Mouse (Mus musculus) embryonic facial prominence, embryonic 14.5 days (tissue): ENCODE results near the gene Vangl1. TPM values are rescaled to one million over a fixed set of nuclear protein-coding genes. Genes with fewer than 3 reads are reported as not detected.

ENCODE experiments used
- ATAC-seq: fragments of 200-750 bp; cut with Nextera tagmentation; 2 replicates; pipeline ENCODE4 v1.8.0; 2017; ENCODE audit warnings: low read depth, moderate number of reproducible peaks, moderate TSS enrichment
- DNase-seq: peaks from one replicate; pipeline ENCODE4 v3.0.0-alpha.2; 2015; ENCODE audit warnings: low spot score
- H3K27ac ChIP-seq: fragments of 300-500 bp; sonication (generic); replicated peaks from 2 replicates; pipeline ENCODE4 v1.5.1; 2014; ENCODE audit warnings: low read depth, mild to moderate bottlenecking, low read length, moderate library complexity
- H3K27me3 ChIP-seq: fragments of 300-500 bp; sonication (generic); replicated peaks from 2 replicates; pipeline ENCODE4 v1.6.1; 2014; ENCODE audit warnings: low read length; ENCODE audit not compliant: control insufficient read depth, insufficient read depth
- H3K36me3 ChIP-seq: fragments of 300-500 bp; sonication (generic); 2 replicates; pipeline ENCODE4 v1.6.1; 2014; ENCODE audit warnings: low read length, mixed read lengths; ENCODE audit not compliant: control insufficient read depth, insufficient read depth
- H3K4me1 ChIP-seq: fragments of 300-500 bp; sonication (generic); 2 replicates; pipeline ENCODE4 v1.6.1; 2014; ENCODE audit warnings: antibody characterized with exemption, low read length; ENCODE audit not compliant: control insufficient read depth, insufficient read depth
- H3K4me2 ChIP-seq: fragments of 300-500 bp; sonication (generic); 2 replicates; pipeline ENCODE4 v1.6.1; 2014; ENCODE audit warnings: low read depth, mild to moderate bottlenecking, low read length, moderate library complexity, mixed read lengths
- H3K4me3 ChIP-seq: fragments of 300-500 bp; sonication (generic); 2 replicates; pipeline ENCODE4 v1.5.1; 2014; ENCODE audit warnings: low read depth, mild to moderate bottlenecking, low read length
- H3K9ac ChIP-seq: fragments of 300-500 bp; sonication (generic); 2 replicates; pipeline ENCODE4 v1.6.1; 2014; ENCODE audit warnings: low read depth, mild to moderate bottlenecking, low read length, moderate library complexity, mixed read lengths
- H3K9me3 ChIP-seq: fragments of 300-500 bp; sonication (generic); 2 replicates; pipeline ENCODE4 v1.6.1; 2016; ENCODE audit warnings: low read length; ENCODE audit not compliant: control insufficient read depth
- WGBS: fragments of 180-500 bp; shearing (Covaris S2); extraction: QIAGEN DNeasy Blood & Tissue Kit; methylation state at CpG from one replicate; pipeline ENCODE4 v1.1.7; 2014; 5-methylcytosine and 5-hydroxymethylcytosine counted together
- polyA plus RNA-seq: library from polyadenylated mRNA; unstranded; fragments of >200 nt; fragmentation: Nextera tagmentation; extraction: Ambion mirVana; gene quantifications from 2 replicates; pipeline ENCODE4 v1.2.1, GENCODE M21; 2014

The Vangl1 gene
- polyA plus RNA-seq, 1 experiment from 2014 or later, result 20.8 TPM

DNA sequence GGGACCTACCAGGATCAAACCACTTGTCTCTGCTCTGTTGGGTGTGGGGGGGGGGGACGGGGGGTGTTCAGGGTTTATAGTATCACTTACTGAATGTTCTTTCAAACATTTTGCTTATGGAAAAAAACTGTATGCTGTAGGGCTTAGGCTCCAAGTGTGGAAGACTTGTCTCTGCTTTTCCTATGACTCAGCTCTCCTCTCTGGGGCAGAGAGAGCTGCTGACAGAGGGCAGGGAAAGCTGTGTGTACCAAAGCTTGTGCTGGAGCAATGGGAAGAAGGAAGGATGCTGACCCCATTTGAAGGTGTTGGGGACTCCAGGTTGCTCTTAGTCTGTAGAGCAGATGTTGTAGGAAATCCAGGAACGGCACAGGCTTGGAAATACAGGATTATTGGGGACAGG, 63.0 kb downstream of the Vangl1 start:
- H3K4me2 ChIP-seq, result no peak overlapping the region
- H3K9ac ChIP-seq, result no peak overlapping the region
- no peaks in the 10 kb centered on the region for H3K36me3 ChIP-seq
- H3K27ac ChIP-seq, result no peak overlapping the region
- no peaks in the 10 kb centered on the region for H3K9me3 ChIP-seq
- no peaks in the 10 kb centered on the region for H3K27me3 ChIP-seq
- DNase-seq (no peak), ATAC-seq (no peak)
- no peaks in the 10 kb centered on the region for H3K4me1 ChIP-seq
- no peak overlapping the region for H3K4me3 ChIP-seq
- WGBS, result 73% methylated on average over 2 of the region's 2 CpGs

DNA sequence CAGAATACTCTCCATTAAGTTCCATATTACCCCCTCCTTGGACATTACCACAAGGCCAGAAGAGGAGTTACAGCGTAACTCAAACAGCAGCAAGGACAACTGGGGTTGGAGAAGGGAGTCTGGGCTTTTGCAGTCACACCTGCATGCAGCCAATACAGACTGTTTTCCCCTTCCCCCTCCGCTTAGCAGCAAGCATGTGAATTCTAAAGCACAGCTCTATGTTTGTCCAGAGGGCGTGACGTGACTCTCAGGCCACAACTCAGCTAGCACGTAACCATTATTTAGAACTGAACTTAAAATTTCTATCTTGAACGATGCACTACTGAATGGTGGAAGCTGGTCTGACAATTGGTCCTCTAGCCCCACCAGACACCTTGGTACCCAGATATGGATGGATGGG, 63.9 kb downstream of the Vangl1 start:
- Histone ChIP-seq H3K4me2 (no peak overlapping the region), H3K9me3 (no peaks in the 10 kb centered on the region), H3K4me3 (no peak overlapping the region), H3K27ac (no peak overlapping the region), H3K4me1 (peaks cover 5% of the 10 kb centered on the region), H3K27me3 (no peaks in the 10 kb centered on the region), H3K9ac (no peak overlapping the region), H3K36me3 (no peaks in the 10 kb centered on the region)
- ATAC-seq (no peak), DNase-seq (no peak)
- 84% methylated on average over 6 of the region's 6 CpGs for WGBS

DNA sequence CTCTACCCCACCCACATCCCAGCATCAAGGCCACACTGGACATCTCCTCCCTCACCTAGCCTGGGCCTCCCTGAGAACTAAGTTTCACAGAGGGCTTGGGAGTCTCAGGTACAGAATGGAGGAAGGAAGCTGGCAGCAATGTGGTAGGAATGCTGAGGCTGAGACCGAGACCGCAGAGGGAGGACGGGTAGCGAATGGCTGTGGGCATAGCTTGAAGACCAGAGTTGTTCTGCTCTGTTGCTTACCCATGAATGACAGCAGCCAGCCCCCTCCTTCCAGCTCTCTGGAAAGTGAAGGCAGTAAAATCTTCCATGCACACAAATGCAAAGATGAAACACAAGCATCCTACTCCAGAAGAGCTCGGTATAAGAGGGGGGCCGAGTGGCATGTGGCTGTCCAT, 65.6 kb downstream of the Vangl1 start:
- Histone ChIP-seq H3K9ac (no peak overlapping the region), H3K36me3 (no peaks in the 10 kb centered on the region), H3K27ac (no peak overlapping the region), H3K4me2 (no peak overlapping the region), H3K4me3 (no peak overlapping the region), H3K27me3 (no peaks in the 10 kb centered on the region), H3K9me3 (no peaks in the 10 kb centered on the region), H3K4me1 (peaks cover 8% of the 10 kb centered on the region)
- no peak for ATAC-seq
- WGBS, result 76% methylated on average over 6 of the region's 6 CpGs
- no peak for DNase-seq

DNA sequence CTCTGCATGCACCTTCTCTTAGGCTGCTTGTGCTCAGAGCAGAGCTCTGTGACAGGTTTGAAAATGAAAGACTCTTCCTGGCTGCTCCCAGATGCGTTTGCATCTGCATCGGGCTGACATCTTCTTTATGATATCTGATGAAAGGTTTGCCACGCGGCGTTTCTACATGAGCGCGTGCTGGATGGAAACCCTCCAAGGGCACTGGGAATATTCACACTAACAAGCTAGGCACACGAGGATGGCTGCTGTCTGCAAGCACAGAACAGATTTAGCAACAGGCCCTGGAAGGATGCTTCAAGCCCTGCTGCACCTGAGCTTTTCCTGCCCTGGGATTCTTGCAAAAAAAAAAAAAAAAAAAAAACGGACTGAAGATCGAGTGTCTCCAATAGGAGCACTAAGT, 67.3 kb downstream of the Vangl1 start:
- Histone ChIP-seq H3K9ac (no peak overlapping the region), H3K27me3 (no peaks in the 10 kb centered on the region), H3K4me1 (peaks cover 8% of the 10 kb centered on the region), H3K4me3 (no peak overlapping the region), H3K4me2 (no peak overlapping the region), H3K36me3 (no peaks in the 10 kb centered on the region), H3K27ac (no peak overlapping the region), H3K9me3 (no peaks in the 10 kb centered on the region)
- 62% methylated on average over 10 of the region's 10 CpGs for WGBS
- no peak for DNase-seq
- no peak for ATAC-seq

DNA sequence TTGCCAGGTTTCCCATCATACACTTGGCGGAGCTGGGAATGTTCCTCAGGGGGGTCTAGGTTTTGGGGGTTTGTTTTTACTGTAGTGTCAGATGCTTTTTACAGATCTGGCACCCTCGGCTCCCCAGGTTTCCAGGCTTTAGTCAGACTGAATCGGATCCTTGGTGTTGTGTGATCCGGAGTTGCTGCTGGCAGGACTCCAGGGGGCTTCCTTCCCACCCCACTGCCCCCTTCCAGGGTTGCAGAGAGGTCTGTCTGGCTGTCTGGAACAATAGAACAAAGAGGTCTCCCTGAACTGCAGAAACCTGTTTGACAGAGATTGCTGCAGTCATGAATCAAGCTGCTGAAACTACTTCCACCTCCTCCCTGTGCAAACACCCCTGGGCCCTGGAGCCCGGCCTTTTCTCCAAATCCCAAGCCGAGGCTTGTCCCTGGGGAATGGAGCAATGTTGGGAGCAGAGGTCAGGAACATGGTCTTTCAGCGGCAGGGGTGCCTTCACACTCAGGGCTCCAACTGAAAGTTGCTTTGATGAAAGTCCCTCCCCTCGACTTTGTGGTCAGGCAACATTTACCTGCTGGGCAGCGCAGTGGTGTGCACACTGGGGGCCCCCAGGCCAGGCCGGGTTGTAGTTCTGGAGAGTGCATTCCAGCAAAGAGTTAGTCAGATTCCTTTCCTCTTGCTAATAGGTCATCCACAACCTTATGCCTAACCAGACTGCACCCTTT, 68.9 kb downstream of the Vangl1 start:
- Histone ChIP-seq H3K4me3 (no peak overlapping the region), H3K36me3 (no peaks in the 10 kb centered on the region), H3K9ac (peak overlapping the region; percentile 28), H3K4me1 (peaks cover 8% of the 10 kb centered on the region), H3K4me2 (peak overlapping the region; percentile 9; the same call in 1 of the 2 replicates), H3K27me3 (no peaks in the 10 kb centered on the region), H3K27ac (peak overlapping the region; percentile 62), H3K9me3 (no peaks in the 10 kb centered on the region)
- DNase-seq (peak; percentile 85), ATAC-seq (peak; percentile 92)
- 17% methylated on average over 10 of the region's 10 CpGs for WGBS

DNA sequence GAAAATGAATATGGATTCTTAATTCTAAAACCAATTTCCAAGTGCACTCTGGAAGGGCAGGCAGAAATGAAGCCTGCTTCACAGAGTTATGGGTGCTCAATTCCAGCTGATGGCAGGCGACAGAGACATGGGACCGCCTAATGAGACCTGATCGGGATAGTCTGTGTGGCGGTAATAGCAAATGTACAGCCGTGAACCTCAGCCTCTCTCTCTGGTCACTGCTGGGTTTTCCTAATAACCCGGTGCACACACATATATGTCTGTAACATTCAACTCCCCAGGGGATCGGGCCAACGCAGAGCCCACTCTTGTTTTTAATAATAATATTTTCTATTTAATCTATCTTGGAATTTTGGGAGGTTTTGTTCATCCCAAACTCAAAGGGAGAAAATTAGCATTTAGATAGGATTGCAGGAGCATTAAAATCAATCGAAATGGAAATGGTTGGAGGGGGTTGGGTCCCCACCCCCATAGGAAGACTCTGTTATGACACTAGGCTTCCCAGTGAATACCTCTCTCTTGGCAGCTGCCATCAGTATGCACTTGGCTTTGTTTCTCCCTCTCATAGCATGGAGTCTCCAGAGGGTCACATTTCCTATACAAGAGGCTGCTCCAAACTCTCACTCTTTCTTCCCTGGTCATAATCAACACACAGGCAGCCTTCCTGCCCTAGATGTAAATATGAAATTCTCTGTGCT, 72.7 kb downstream of the Vangl1 start:
- Histone ChIP-seq H3K9me3 (no peaks in the 10 kb centered on the region), H3K27me3 (no peaks in the 10 kb centered on the region), H3K4me1 (peaks cover 8% of the 10 kb centered on the region), H3K4me3 (no peak overlapping the region), H3K36me3 (no peaks in the 10 kb centered on the region), H3K9ac (no peak overlapping the region), H3K27ac (no peak overlapping the region), H3K4me2 (no peak overlapping the region)
- ATAC-seq (no peak), DNase-seq (no peak)
- WGBS, result 86% methylated on average over 9 of the region's 9 CpGs

DNA sequence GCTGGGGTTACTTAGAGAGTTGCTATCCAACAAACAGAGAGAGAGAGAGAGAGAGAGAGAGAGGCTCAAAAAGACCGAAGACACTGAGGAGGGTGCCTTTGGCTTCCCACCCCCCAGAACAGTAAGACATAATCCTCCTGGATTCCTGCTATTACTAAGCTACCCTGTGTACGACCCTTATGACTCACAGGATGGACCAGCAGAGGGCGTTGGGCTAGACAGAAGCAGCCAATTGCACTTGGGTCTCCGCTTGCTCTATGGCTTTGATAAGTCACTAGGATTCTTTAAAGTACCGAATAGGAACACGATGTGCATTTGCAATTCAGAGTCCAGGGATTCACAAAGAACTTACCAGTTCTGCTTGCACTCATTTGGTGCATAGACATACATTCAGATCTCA, 74.0 kb downstream of the Vangl1 start:
- DNase-seq (no peak), ATAC-seq (no peak)
- no peak overlapping the region for H3K27ac ChIP-seq
- no peaks in the 10 kb centered on the region for H3K9me3 ChIP-seq
- H3K36me3 ChIP-seq, result no peaks in the 10 kb centered on the region
- peaks cover 2% of the 10 kb centered on the region for H3K4me1 ChIP-seq
- H3K9ac ChIP-seq, result no peak overlapping the region
- WGBS, result 66% methylated on average over 6 of the region's 6 CpGs
- H3K27me3 ChIP-seq, result no peaks in the 10 kb centered on the region
- no peak overlapping the region for H3K4me2 ChIP-seq
- H3K4me3 ChIP-seq, result no peak overlapping the region

DNA sequence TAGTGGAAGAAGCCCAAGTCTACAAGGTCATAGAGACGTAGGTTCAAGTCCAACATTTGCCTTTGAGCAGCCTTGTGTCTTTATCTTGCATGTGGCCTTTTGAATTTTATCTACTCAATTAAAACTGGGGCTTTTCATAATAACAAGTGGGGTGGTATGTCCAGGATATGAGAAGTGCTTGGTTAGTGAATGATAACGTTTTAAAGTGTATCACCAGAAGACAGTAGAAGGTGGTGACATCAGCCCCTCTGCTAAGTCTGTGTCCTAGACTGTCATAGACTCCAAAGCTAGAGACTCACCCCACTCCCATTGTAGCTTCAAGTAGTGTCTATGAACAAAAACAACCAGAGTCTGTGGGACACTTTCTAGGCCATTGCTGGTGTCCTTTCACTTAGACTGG, 76.3 kb downstream of the Vangl1 start:
- no peak for DNase-seq
- 89% methylated on average over 2 of the region's 2 CpGs for WGBS

DNA sequence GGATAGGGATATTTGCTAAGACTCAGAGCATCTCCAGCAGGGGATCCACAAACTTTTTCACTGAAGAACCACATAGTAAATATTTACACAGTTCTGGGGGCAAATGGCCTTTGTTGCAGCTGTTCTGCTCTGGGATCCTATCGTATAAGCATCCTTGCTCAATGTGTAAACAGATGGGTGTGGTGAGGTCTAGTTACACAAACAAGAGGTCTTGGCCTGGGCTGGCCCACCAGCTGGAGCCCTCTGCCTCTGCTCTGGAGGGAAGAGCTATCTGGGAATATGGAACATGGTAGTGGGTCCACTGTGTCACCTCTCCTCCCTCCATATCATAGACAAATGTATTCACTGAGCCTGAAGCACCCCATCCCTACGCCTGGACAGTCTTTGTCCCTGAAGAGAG, 77.4 kb downstream of the Vangl1 start:
- Histone ChIP-seq H3K4me2 (no peak overlapping the region), H3K27ac (no peak overlapping the region), H3K9me3 (no peaks in the 10 kb centered on the region), H3K4me1 (no peaks in the 10 kb centered on the region), H3K27me3 (no peaks in the 10 kb centered on the region), H3K36me3 (no peaks in the 10 kb centered on the region), H3K9ac (no peak overlapping the region), H3K4me3 (no peak overlapping the region)
- 76% methylated on average over 2 of the region's 2 CpGs for WGBS
- no peak for DNase-seq
- ATAC-seq, result no peak

More for the DNA sequence above, 76.3 kb downstream of the Vangl1 start:
- Histone ChIP-seq H3K27ac (no peak overlapping the region), H3K4me1 (no peaks in the 10 kb centered on the region), H3K4me3 (no peak overlapping the region), H3K9me3 (no peaks in the 10 kb centered on the region), H3K36me3 (no peaks in the 10 kb centered on the region), H3K4me2 (no peak overlapping the region), H3K9ac (no peak overlapping the region), H3K27me3 (no peaks in the 10 kb centered on the region)
- no peak for ATAC-seq
